Mouse (Mus musculus) thymus, postnatal 36 days (tissue): ENCODE data around the gene Gm21789.
"Not testable (repeated sequence)": the region's sequence is repeated elsewhere in the genome, so short reads cannot be mapped to it uniquely, and the experiment has no call there.

ENCODE experiments used
- DNase-seq, 2 experiments: peaks; one replicate each; pipeline ENCODE4 v3.0.0; 2022; ENCODE audit warnings: mixed read lengths in 2 of 2

Gm21789 gene

GRCm38 (mm10) chrX:32941468-32941867 lies at the start of gene Gm21789:
Gene Gm21789 (plus strand): TSS chrX:32941768.
- not testable (repeated sequence) for DNase-seq

GRCm38 (mm10) chrX:32894325-32894724 lies 47.2 kb upstream of the Gm21789 start, which contains the start of gene Btbd35f30:
Gene Btbd35f30 (plus strand): TSS chrX:32894625.
- DNase-seq = not testable (repeated sequence)

DNA sequence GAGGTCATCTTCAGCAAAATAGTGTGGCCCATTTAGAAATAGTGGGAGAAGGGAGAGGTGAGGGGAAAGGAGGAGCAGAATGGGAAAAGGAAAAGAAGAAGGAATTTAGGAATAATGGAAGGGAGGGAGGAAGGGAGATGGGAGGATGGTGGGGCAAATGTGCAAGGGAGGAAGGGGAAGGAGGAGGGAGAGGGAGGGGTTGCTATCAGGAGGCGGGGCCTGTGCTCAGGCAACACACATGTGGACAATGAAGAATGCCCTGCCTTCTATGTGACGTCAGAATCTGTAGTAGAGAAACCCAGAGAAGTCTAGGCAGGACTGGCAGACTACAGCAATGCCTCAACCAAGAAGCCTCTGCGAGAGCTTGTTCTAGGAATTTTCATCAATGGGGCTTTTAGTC lies 32.0 kb downstream of the Gm21789 start, which contains the start of gene Btbd35f5:
TSS of gene Btbd35f5 (plus strand) at position 301 of the 400 bp plus-strand sequence.
- DNase-seq = not testable (repeated sequence)
